Mouse (Mus musculus) frontal cortex, postnatal 14 days (tissue): ENCODE data around the gene Pik3r1.

ENCODE experiments used
- DNase-seq, 2 experiments: peaks; one replicate each; pipeline ENCODE4 v3.0.0; 2022; ENCODE audit warnings: low spot score in 2 of 2

The Pik3r1 gene

DNA sequence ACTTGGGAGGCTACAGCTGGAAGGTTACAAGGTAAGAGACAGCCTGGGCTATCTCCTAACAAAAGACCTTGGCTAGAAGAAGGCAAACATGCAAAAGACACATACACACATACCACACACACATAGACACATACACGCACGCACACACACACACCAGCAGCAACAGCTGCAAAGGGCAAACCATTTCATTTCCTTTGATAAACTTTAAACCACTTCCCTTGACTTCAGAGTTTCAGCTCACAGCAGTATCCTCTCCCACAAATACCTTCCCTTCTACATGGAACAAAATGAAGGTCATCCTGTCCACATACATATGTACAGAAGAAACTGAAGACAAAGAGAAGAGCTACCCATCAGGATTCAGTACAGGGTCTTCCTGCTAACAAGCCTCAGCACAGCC is 56.7 kb downstream of the Pik3r1 start:
- DNase-seq = no peak

DNA sequence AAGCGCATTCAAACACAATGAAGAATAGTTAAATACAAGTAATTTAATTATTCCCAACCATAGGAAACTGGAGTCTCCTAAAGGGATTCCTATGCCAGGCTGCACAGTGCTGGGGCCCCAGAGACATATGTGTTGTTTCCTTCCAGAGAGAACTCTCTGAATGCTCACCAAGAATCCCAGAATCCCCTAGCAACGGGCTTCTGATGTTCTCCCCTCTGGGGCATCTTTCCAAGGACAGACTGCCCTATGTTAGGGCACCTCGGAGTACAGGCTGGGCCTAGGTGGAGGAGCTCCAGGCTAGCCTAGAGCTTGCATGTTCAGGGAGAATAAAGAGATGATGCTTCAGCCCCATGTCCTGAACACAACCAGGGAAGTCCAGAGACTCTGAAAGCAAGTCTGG is 58.2 kb downstream of the Pik3r1 start:
- no peak for DNase-seq

DNA sequence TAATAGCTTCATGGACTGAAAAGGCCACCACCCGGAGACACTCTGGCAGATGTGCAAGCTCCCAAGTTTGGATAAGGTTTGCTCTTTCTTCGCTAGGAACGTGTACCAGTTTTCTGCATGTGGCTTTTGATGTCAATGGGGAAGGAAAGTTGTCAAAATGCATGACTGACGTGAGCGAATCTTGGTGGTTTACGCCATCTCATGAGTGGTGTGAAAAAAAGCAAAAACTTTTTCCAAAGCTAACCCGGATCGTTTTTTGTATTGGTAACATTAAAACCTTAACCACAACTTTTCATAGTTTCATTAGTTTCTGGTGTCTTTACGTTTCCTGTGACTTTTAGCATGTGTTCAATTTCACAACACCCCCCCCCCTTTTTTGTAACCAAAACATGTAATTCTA is 60.8 kb downstream of the Pik3r1 start:
- DNase-seq = no peak

DNA sequence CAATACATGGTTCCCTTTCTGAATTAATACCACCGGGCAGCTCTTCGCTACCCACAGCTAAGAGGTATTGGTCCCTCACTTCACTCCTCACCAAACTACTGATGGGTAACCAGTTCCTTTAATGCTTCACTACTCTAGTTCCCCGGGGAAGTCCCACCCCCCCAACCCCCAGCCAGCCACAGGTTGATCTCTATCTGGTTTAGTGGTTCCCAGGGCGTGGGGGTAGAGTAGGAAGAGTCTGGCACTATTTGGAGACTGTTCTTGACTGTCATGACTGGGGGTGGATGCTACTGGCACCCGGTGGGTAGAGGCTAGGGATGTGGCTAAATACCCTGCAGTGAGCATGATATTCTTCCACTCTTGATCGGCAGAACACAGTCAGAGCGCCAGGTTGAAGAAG is 61.6 kb downstream of the Pik3r1 start:
- no peak for DNase-seq

DNA sequence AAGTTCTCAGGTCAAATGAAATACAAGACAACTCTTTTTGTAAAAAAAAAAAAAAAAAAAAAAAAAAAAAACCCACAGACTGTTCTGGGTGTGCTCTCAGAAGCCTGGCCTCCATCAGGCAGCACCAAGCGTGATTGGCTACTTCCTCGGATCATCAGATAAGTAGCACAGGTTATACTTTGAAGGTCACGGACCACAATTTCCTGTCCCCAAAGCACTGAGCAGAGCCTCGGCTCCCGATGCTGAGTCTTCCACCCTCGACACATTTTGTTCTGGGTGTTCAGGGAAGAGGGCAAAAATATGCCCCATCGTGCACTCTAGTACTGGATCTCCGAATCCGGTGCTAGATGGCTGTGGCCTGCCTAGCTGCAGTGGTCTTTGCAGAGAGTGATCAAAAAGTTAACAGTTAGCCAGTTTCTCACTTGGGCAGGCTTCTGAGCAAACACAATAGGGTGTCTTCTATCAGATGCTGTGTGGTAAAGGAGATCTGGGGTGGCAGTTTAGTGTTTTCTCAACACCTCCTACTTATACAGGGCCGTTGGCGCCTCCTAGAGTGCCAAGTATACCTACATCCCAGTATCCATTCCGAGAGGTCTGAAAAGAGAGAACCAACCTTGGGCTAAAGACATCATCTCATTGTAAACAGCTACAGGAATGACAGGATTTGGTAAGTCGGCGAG is 65.8 kb downstream of the Pik3r1 start:
- DNase-seq = no peak

DNA sequence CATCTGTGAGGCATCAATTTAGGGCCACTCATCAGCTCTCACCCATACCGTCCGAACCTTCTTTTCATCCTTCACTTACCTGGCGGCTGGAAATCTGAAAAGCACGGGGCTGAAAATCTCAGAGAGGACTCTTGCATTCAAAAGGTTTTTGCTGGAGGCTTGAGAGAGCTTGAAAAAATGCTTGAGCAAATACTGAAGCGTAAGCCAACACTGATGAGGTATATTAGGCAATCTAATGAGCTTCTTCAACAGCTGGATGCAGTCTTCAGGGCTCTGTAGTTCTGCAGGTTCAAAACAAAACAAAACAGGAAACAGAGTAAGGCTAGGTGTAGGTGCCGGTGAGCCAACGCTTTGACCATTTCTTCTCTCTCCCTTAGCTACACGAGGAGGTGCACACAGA is 66.4 kb downstream of the Pik3r1 start:
- DNase-seq = no peak

DNA sequence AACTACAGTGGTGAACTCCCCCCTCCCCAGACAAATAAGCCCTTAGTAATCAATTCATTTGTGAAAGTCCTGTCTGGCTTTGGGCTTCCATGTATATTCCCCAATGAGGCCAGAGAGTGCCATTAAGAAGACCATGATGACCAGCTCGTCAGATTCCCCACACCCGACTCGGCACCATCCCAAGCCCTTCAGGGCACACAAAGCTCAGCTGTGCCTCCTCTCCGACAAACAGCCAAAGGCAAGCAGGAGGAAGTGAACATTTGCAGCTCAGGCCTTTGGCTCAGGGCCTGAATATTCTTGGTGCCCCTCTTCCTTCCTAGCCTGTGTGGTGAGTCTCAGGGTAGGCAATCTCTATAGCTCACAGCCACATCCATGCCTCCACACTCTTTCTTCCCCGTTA is 68.3 kb downstream of the Pik3r1 start:
- DNase-seq = no peak

DNA sequence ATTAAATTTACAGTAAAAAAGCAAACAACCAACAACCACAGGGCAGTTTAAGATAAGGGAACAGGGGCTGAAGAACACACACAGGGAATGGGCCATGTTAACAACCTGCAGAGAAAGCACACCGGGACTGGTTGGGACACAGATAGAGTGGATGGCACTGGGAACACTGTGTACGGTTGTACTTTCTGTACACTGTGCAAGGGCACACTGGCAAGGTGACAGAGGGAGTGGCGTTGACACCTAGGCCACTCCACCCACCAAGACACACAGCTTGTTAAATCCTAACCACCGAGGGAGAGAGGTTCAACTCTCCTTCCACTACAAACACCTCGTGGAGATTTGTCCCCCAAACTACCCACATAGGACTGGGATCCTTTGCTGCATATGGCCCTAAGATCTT is 70.1 kb downstream of the Pik3r1 start:
- no peak for DNase-seq

DNA sequence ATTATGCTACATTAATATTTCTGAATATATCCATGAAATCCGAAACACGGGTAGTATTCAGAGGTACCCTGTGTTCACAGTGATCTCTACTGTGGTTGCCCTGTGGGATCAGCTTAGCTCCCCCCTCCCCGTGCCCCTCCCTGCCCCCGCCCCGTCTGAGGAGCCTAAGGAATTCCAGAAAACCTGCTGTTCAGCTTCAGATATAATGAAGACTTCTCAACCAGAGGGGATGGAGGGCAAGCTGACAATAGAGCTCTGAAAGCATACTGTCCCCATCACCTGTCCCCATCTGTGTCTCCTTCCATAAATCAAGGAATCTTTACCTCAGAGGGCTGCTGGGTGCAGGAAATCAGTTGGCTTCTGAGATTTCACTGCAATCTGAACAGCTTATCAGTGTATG is 70.6 kb downstream of the Pik3r1 start:
- no peak for DNase-seq

DNA sequence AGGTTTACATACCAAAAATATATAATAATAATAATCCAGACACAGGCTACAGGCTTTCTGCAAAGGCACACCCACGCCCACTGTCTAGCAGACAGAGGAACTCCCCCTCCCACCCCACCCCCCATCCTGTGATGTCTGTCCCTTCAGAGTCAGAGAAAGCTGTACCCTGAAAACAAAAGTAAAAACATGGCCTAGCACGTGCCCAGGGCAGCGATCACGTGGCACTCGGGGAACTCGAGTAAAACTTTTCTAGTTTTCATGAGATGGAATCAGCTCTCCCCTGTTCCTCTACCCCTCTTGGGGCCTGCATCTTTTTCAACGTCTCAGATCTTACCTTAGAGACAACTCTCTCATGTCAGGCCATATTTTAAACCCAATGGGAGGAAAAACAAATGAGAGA is 71.2 kb downstream of the Pik3r1 start:
- no peak for DNase-seq

DNA sequence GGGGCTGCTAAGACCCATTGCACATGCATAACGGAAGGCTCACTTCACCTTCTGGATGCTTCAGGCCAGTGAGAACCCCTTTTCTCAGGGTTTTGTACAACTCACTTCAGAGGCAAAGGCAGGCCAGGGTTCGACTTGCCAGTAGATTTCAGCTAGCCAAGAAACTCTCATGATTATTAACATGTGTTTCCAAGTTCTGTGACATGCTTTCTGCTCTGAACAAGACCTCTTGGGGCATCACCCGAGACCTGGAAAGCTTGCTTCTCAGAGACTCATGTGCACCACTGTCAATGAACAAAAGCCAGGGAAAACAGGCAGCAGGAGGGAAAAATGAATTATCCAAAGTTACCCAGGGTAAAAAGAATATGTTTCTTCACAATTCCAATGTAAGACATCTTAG is 71.7 kb downstream of the Pik3r1 start:
- no peak for DNase-seq

DNA sequence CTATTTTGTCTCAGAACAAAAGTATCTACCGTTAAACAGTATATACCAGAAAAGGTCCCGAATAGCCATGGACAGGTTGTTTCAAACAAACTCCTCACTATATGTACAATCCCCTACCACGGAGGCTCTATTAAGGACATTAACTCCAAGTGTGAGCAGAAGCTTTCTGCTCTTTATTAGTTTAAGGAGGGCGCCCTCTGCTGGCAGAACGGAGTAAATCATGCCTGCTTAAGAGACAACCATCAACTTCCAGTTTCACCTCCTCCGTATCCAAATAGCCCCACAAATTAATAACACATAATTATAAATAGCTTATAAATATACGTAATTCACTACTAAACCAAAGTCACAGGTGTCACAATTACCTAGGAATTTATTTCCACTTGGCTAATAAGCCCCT is 72.1 kb downstream of the Pik3r1 start:
- DNase-seq = peak; percentile 69 to 87

DNA sequence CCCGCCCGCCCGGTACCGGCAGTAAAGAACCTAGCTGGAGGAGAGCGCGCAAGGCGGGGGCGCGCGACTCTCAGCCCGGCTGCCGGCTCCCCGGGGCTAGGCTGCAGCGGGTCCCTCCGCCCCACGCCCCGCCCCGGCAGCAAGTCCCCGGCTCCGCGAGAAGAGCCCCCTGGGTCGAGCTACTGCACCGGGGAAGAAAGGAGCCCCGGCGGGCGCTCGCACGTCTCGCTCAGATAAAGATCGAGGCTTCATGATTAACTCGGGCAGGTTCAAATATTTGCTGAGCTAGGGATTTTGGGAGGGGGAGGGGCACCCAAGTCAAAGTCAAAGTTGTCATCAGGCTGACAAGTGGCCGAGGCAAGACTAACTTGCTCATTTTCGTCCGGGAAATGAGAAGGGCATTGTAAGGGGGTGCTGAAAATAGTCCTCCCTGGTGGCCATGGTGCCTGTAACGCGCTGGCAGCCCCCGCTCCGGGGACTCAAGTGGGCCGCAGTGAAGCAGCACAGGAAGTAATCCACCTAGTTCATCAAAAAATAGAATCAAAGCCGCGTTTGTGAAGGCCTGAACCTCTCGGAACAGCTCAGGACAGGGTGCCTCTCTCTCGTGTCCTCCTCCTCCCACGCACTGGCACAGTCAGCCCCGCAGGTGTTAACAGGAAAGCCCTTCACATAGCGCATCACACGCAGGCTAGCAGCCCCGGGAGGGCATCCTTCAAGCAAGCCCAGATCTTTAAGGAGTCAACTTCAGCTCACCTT is 73.3 kb downstream of the Pik3r1 start:
- DNase-seq = peak in 1 of 2 experiments; percentile 42

DNA sequence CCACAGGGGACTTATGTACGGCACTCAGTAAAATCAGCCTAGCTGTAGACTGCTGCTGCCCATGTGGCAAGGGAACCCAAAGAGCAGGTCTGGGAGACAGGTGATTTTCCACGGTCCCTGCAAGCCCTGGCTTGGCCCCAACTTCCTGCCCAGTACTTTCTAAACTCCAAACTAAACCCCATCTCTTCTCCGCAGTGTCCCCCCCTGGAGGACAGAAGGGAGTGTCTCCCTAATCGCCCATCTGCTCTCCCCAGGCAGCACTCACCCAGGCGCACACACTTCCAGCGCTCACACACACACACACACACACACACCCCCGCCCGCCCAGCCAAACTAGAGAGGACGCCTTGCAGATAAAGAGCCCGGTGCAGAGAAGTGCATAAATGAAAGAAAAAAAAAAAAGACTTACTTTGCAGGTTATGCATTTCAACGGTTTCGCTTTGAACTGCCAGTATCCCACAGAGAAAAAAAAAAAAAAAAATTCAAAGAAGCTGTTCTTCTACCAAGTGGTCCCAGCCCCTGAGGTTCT is 74.0 kb downstream of the Pik3r1 start:
- peak; percentile 49 to 72 for DNase-seq

DNA sequence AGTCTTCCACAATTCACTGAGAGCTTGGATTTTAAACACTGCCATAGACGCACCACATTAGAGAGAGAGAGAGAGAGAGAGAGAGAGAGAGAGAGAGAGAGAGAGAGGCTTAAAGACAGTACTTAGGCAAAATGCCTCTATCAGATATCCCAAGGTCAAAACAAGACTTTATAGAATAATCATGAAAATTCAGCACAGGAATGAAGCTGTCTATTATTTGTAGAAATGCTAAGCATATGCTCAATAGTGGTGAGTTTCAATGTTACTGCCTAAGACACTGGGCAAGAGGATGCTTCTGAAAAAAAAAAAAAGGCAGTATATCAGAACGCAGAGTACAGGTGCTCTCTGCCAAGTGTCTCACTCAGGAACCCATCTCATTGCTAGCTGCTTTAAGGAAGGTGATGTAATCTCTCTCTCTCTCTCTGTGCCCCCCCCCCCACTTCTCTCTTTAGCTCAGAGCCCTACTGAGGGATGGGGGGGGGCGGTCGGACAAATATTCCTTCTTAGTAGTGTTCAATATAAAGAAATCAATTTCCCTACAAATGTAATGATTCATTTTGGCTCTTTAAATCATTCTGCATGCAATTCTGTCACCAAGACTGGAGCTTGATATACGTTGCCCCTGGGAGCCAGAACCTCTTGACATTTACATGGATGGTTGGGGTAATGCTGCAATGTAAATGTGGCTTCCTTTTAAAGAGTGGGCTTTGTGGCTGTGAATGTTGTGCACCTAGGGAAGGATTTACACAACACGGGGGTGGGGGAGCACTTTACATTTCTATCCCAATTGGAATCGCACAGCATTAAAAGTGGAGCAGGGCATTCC is 74.9 kb downstream of the Pik3r1 start:
- DNase-seq = no peak

DNA sequence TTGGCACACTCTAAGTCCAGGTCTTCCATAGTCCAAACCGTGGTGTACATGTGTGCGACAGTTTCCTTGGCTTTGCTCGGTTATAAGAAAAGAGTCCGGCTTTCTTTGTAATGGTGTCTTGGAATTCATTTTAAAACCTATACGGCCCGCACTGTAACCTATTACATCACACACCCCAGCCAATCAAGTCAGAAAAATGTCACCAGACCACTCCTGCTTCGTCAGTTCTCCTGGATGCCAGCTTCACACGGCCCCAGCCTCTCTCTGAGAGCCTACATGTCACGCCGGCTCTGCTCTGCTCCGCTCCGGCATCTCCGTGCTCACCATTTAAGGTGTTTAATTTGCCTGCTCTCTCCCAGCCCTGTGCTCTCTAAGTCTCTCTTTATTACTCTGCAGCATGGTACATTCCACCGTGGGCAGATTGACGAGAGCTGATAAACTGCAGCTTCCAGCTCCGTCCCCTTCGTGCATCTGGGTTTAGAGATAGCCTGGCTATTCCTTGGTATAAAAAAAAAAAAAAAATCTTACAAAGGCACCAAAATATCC is 75.7 kb downstream of the Pik3r1 start:
- DNase-seq = peak; percentile 57 to 74

DNA sequence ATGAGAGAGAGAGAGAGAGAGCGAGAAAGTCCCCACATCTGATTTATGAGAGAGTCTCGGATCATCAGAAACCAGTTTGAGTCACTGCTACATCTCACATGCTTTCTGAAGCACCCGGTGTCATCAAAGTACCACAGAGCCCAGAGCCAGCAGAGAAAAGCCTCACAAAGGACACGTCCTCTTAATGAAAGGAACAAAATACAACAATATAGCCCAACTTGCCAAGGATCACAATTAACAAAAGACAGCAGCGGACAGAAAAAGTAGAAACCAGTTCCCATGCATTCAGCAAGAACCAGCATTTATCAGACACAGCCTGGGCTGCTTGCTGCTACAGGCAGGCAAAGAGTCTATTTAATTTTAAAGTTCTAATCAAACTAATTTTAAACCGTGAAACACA is 76.3 kb downstream of the Pik3r1 start:
- DNase-seq = no peak

DNA sequence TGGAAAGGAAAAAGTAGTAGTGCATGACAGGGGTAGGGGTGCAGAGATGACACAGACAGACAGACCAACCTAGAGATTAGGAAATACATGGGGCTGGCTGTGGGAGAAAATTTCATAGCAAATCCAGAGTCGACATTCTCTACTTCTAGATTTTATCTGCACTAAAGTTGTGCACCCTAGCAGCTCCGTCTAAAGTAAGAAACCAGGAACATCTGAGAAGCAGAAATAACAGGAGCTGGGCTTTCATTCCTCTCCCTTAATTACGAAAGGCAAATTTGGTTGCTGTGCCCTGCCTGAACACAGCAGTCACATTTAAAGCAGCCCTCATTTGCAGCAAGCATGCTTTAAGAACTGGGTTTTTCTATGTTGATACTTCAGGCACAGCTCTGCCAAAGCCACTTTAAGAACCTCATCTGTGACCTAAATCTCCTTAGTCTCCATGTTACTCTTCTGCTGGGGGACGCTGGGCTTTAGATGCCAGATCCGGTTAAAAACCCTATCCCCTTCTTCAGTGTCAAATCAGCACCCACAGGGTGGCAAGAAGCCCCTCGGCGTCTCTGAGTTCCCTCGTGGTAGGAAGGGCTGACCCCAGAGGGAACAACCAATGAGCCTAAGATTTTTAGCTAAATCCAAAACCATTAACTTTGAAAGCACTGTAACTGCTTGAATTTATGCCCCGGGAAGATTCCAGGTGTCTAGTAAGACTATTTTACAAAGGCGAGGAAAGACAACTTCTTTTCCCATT is 76.9 kb downstream of the Pik3r1 start:
- DNase-seq = no peak

DNA sequence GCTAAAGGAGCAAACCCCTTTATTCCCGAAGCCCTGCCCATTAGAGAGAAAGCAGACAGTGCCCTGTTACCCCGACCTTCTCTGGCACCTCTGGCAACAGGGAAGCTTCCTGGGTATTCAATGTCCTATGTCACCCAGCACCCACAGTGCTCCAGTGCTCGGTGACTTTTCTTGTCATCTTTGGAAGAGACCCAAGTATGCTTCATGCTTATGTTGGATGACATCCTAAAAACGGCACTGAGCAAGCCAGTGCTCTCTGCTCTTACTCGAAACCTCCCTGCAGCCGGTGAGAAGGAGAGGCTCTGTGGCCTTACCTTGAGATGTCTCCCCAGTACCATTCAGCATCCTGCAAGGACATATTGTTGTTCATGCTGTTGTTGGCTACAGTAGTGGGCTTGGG is 77.8 kb downstream of the Pik3r1 start:
- DNase-seq = no peak

DNA sequence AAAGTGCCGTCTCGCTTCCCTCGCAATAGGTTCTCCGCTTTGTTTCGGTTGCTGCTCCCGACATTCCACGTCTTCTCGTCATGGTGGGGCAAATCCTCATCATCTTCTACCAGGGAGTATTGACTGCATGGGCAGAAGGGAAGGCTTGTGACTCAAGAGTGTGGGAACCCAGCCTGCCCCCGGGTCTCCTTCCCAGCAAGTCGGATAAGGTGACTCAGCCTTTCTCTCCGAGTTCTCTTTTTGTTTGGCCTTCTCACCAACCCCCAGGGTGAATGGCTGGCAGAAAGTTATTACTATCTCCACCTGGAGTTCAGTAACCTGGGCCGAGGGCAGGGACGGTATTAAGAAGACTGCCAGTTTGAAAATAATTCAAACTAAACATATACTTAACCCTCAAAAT is 81.8 kb downstream of the Pik3r1 start:
- DNase-seq = no peak

DNA sequence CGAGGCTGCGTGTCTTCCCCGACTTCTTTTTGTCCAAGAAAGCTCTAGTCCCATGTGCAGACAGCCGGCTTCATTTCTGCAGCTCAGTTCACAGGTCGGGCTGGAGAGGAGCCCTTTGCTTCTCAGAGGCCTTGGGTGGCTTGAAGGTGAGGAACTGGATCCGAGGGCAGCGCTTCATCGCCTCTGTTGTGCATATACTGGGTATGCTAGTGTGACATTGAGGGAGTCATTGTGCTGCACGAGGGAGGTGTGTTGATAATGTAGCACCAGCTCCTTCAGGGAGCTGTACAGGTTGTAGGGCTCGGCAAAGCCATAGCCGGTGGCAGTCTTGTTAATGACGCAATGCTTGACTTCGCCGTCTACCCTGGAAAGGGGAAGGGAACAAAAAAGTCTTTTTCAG is 83.3 kb downstream of the Pik3r1 start:
- no peak for DNase-seq

DNA sequence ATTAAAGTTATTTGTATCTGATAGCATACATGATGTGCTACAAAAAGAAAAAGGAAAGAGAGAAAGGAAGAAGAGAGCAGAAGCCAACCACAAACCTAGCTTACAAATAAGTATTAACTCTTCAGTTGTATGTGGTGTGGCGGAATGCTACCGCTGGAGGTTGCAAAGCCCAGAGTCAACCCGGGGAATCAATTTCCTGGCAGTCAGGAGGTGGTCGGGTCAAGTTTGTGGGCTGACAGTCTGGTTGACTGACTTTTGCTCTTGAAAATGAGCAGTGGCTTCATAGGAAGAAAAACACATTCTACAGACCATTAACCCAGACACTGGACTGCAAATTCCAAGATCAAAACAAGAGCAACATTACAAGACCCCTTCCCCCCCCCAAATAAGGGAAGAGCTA is 85.6 kb downstream of the Pik3r1 start:
- no peak for DNase-seq
